Mouse (Mus musculus): ENCODE results near the gene Pdcd2.
A peak's percentile ranks its signal among the peaks of the same experiment; 100 is the strongest.
"Not testable (repeated sequence)": the region's sequence is repeated elsewhere in the genome, so short reads cannot be mapped to it uniquely, and the experiment has no call there.

Pdcd2 gene

GRCm38 (mm10) chr17:15526986-15527810, at the start of gene Pdcd2:
TSS of gene Pdcd2 (minus strand) at chr17:15527301.
- DNase-seq = peak; percentile 93

- no peak for DNase-seq
These were observed 48.0 kb upstream of the Pdcd2 start for GRCm38 (mm10) chr17:15575056-15575455.

- DNase-seq = no peak
These were observed 39.8 kb upstream of the Pdcd2 start for GRCm38 (mm10) chr17:15566908-15567307.

- DNase-seq = peak; percentile 55
These were observed 37.8 kb upstream of the Pdcd2 start for GRCm38 (mm10) chr17:15564928-15565300.

- DNase-seq = peak; percentile 100
These were observed 37.2 kb upstream of the Pdcd2 start, which contains the start of gene Prdm9 for GRCm38 (mm10) chr17:15564014-15564927. TSS of gene Prdm9 (minus strand) at chr17:15564354.

GRCm38 (mm10) chr17:15559946-15560345, 32.8 kb upstream of the Pdcd2 start:
- no peak for DNase-seq

- DNase-seq = no peak
These were observed 22.6 kb upstream of the Pdcd2 start for GRCm38 (mm10) chr17:15549713-15550112.

- DNase-seq = no peak
These were observed 19.3 kb upstream of the Pdcd2 start for GRCm38 (mm10) chr17:15546440-15546839.

GRCm38 (mm10) chr17:15543868-15544267, 16.8 kb upstream of the Pdcd2 start:
- not testable (repeated sequence) for DNase-seq

GRCm38 (mm10) chr17:15540309-15540708, 13.2 kb upstream of the Pdcd2 start:
- DNase-seq = no peak

GRCm38 (mm10) chr17:15536457-15536904, 9.4 kb upstream of the Pdcd2 start:
- no peak for DNase-seq

GRCm38 (mm10) chr17:15535943-15536342, 8.8 kb upstream of the Pdcd2 start:
- no peak for DNase-seq

- peak; percentile 49 for DNase-seq
These were observed 8.2 kb upstream of the Pdcd2 start for GRCm38 (mm10) chr17:15535162-15535800.

GRCm38 (mm10) chr17:15530141-15530540, 3.0 kb upstream of the Pdcd2 start:
- no peak for DNase-seq

- no peak for DNase-seq
These were observed 1.8 kb upstream of the Pdcd2 start for GRCm38 (mm10) chr17:15528887-15529286.

- DNase-seq = no peak
These were observed 673 bp upstream of the Pdcd2 start for GRCm38 (mm10) chr17:15527811-15528136.

GRCm38 (mm10) chr17:15526304-15526703, 797 bp downstream of the Pdcd2 start:
- DNase-seq = no peak

GRCm38 (mm10) chr17:15518766-15519165, 8.3 kb downstream of the Pdcd2 start:
- DNase-seq = no peak

- no peak for DNase-seq
These were observed 8.9 kb downstream of the Pdcd2 start for GRCm38 (mm10) chr17:15518186-15518585.

GRCm38 (mm10) chr17:15517776-15518175, 9.3 kb downstream of the Pdcd2 start:
- no peak for DNase-seq

- DNase-seq = no peak
These were observed 16.4 kb downstream of the Pdcd2 start for GRCm38 (mm10) chr17:15510694-15511093.

GRCm38 (mm10) chr17:15499656-15500394, 27.3 kb downstream of the Pdcd2 start, which contains the start of the genes Psmb1 and Tbp:
TSS of gene Psmb1 (minus strand) at chr17:15499751.
TSS of gene Tbp (plus strand) at chr17:15499888.
- peak; percentile 97 for DNase-seq

All from cerebellum, adult 9-10 months (tissue).